Mouse (Mus musculus): Measurements from ENCODE around the gene Olfr799.

- TF ChIP-seq CTCF (IDR thresholded peaks at IDR 0.05; ENCODE audit: borderline replicate concordance, extremely low read depth, insufficient read depth, insufficient read length) (no peak), POLR2A (IDR thresholded peaks at IDR 0.05; ENCODE audit: borderline replicate concordance, extremely low read depth, insufficient read depth, insufficient read length, poor library complexity, severe bottlenecking) (no peak)
These were observed at the start of gene Olfr799 for GRCm38 (mm10) chr10:129637184-129637583.
